Mouse (Mus musculus): ENCODE data around the gene Scn10a. TPM values are rescaled to one million over a fixed set of nuclear protein-coding genes. Genes with fewer than 3 reads are reported as not detected.

The Scn10a gene
- polyA plus RNA-seq, 1 experiment from 2014 or later, result 4.6 TPM

- Histone ChIP-seq H3K9ac (replicated peaks) (no peak overlapping the region), H3K4me3 (replicated peaks) (no peak overlapping the region), H3K4me2 (no peak overlapping the region), H3K27ac (replicated peaks) (no peak overlapping the region), H3K9me3 (replicated peaks) (no peaks in the 10 kb centered on the region), H3K36me3 (no peaks in the 10 kb centered on the region), H3K4me1 (peaks cover 16% of the 10 kb centered on the region), H3K27me3 (replicated peaks) (peaks cover 99% of the 10 kb centered on the region)
- WGBS, result 14% methylated on average over 9 of the region's 9 CpGs
- ATAC-seq (ENCODE audit: low FRiP score), result no peak
Observed at GRCm38 (mm10) chr9:119570652-119571051, 148.5 kb downstream of the Scn10a start.

DNA sequence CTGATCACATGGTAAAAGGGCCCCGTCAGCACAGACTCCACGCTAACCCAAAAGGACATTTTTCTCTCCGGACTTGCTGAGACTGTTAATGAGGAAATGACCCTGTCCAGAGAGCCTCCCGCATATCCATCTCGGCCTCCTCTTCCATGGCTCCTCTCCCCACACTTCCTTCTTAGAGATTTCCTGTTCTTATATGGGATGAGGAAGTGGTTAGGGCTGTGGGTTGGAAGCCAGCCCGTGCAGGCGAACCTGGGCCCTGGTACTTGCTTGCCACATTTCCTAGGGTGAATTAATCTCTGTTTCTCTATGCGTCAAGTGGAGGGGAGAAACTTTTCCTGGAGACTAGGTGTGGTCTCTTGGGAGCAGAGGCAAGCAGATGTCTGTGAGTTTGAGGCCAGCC is 150.4 kb downstream of the Scn10a start:
- 85% methylated on average over 8 of the region's 8 CpGs for WGBS
- no peaks in the 10 kb centered on the region for H3K36me3 ChIP-seq
- H3K9ac ChIP-seq (replicated peaks), result no peak overlapping the region
- no peak for ATAC-seq (ENCODE audit: low FRiP score)
- no peak overlapping the region for H3K4me3 ChIP-seq (replicated peaks)
- no peak overlapping the region for H3K4me2 ChIP-seq
- no peaks in the 10 kb centered on the region for H3K9me3 ChIP-seq (replicated peaks)
- H3K27ac ChIP-seq (replicated peaks), result no peak overlapping the region
- peaks cover 98% of the 10 kb centered on the region for H3K27me3 ChIP-seq (replicated peaks)
- peaks cover 16% of the 10 kb centered on the region for H3K4me1 ChIP-seq

DNA sequence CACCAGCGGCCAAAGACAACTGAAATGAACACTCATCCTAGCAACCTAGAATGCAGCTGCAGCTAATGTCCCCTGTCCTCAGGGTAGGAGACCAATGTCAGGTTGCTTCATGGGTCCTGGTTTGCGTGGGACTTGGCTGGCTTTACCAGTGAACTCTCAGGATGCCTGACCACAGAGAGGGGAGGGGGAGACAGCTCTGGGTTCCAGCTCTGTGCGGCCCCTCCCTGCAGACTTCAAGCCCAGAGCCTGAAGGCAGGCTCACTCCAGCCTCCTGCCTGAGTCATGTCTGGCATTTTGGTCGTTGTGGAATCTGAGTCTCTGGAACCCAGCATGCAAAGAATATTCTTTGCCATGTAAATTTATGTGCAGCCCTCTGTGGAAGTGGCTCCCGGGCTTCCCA is 151.3 kb downstream of the Scn10a start:
- 79% methylated on average over 5 of the region's 5 CpGs for WGBS
- Histone ChIP-seq H3K27ac (replicated peaks) (no peak overlapping the region), H3K4me1 (peaks cover 16% of the 10 kb centered on the region), H3K4me2 (no peak overlapping the region), H3K9ac (replicated peaks) (no peak overlapping the region), H3K27me3 (replicated peaks) (peaks cover 98% of the 10 kb centered on the region), H3K9me3 (replicated peaks) (no peaks in the 10 kb centered on the region), H3K36me3 (no peaks in the 10 kb centered on the region), H3K4me3 (replicated peaks) (no peak overlapping the region)
- ATAC-seq (ENCODE audit: low FRiP score), result no peak

GRCm38 (mm10) chr9:119566214-119566613 is 152.9 kb downstream of the Scn10a start:
- peaks cover 19% of the 10 kb centered on the region for H3K4me1 ChIP-seq
- H3K9me3 ChIP-seq (replicated peaks), result no peaks in the 10 kb centered on the region
- no peak overlapping the region for H3K9ac ChIP-seq (replicated peaks)
- H3K27me3 ChIP-seq (replicated peaks), result peaks cover 84% of the 10 kb centered on the region
- H3K4me3 ChIP-seq (replicated peaks), result no peak overlapping the region
- H3K36me3 ChIP-seq, result no peaks in the 10 kb centered on the region
- ATAC-seq (ENCODE audit: low FRiP score), result no peak
- no peak overlapping the region for H3K4me2 ChIP-seq
- WGBS, result 8% methylated on average over 10 of the region's 10 CpGs
- no peak overlapping the region for H3K27ac ChIP-seq (replicated peaks)

DNA sequence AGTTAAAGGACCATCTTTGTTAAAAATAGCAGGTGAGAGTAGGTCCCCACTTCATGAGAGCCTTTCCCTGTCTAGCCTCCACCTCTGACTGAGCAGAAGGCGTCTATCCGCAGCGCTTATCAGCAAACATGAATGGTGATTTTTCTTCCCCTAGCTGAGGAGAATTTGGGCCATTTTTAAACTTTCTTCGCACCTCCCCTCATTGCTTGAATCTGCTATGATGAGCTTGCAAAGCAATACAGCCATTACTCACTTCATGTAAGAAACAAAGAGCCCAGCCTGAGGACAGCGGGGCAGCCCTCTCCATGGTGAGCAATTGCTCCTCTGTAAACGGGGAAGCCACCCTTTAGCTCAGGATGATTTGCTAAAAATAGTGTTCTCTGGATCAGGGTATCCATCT is 154.3 kb downstream of the Scn10a start:
- Histone ChIP-seq H3K9me3 (replicated peaks) (no peaks in the 10 kb centered on the region), H3K4me2 (no peak overlapping the region), H3K27me3 (replicated peaks) (peaks cover 74% of the 10 kb centered on the region), H3K36me3 (no peaks in the 10 kb centered on the region), H3K9ac (replicated peaks) (no peak overlapping the region), H3K4me3 (replicated peaks) (no peak overlapping the region), H3K27ac (replicated peaks) (no peak overlapping the region), H3K4me1 (peaks cover 14% of the 10 kb centered on the region)
- WGBS, result 69% methylated on average over 6 of the region's 6 CpGs
- no peak for ATAC-seq (ENCODE audit: low FRiP score)

- Histone ChIP-seq H3K36me3 (no peaks in the 10 kb centered on the region), H3K9ac (replicated peaks) (no peak overlapping the region), H3K4me3 (replicated peaks) (no peak overlapping the region), H3K27ac (replicated peaks) (no peak overlapping the region), H3K4me2 (no peak overlapping the region), H3K4me1 (peaks cover 14% of the 10 kb centered on the region), H3K27me3 (replicated peaks) (peaks cover 62% of the 10 kb centered on the region), H3K9me3 (replicated peaks) (no peaks in the 10 kb centered on the region)
- no peak for ATAC-seq (ENCODE audit: low FRiP score)
- 73% methylated on average over 6 of the region's 6 CpGs for WGBS
Observed at GRCm38 (mm10) chr9:119563617-119564016, 155.5 kb downstream of the Scn10a start.

- no peak overlapping the region for H3K9ac ChIP-seq (replicated peaks)
- WGBS, result 57% methylated on average over 12 of the region's 12 CpGs
- H3K4me3 ChIP-seq (replicated peaks), result no peak overlapping the region
Observed at GRCm38 (mm10) chr9:119562256-119562655, 156.9 kb downstream of the Scn10a start.

DNA sequence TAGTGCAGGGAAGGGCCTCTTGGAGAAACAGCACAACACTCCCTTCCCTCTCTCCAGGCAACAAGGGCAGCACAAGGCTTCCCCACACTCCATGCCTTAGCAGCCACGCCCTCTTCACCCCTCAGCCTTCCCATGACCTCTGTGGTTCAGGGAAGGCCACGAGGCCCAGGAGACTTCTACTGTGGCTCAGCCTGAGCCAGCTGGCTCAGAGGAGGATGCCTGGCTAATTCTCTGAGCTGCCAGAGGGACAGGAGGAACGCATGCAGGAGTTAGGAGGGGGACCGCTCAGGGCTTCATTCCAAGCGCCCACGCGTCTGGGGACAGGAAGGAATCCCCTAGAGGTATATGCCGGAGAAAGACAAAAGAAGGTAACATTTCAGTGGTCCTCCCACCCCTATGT is 157.4 kb downstream of the Scn10a start:
- Histone ChIP-seq H3K4me1 (peaks cover 14% of the 10 kb centered on the region), H3K4me3 (replicated peaks) (no peak overlapping the region), H3K27me3 (replicated peaks) (peaks cover 43% of the 10 kb centered on the region), H3K9ac (replicated peaks) (no peak overlapping the region), H3K27ac (replicated peaks) (no peak overlapping the region), H3K4me2 (no peak overlapping the region), H3K36me3 (no peaks in the 10 kb centered on the region), H3K9me3 (replicated peaks) (no peaks in the 10 kb centered on the region)
- WGBS, result 39% methylated on average over 8 of the region's 8 CpGs
- no peak for ATAC-seq (ENCODE audit: low FRiP score)

More at GRCm38 (mm10) chr9:119562256-119562655, 156.9 kb downstream of the Scn10a start:
- Histone ChIP-seq H3K4me1 (peaks cover 14% of the 10 kb centered on the region), H3K27me3 (replicated peaks) (peaks cover 48% of the 10 kb centered on the region), H3K4me2 (no peak overlapping the region), H3K9me3 (replicated peaks) (no peaks in the 10 kb centered on the region), H3K27ac (replicated peaks) (no peak overlapping the region), H3K36me3 (no peaks in the 10 kb centered on the region)
- ATAC-seq (ENCODE audit: low FRiP score), result no peak

DNA sequence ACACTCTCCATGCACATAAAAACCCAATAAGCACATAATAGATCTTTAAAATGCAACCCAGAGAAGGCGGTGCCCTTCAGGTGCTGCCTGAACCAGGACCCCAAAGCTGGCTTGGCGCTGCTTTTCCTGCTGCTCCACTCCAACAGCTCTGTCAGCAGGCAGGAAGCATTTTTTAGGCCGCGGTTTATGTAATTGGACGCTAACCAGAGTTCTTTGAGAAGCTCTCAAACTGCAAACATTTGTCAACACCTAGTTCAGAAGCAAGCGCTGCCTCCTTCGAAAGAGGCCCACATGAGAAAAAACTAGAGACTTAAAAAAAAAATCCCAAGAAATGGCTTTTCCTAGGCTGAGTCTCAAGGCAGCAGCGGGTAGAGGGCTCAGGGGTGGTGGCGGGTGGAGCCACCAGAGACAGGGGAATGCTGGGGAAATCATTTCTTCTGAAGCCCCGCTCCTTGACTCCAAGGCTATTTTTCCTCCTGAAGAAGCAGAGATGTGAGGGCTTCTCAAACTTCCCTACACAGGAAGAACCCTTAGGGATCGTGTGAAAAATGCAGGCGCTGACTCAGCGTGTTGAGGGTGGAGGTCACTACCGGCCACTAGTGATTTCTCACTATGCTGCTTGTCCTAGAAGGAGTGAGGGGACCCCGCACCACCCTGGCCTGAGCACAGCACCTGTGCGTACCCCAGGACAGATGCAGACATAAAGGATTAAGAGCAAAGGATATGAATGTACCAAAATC is 159.4 kb downstream of the Scn10a start:
- no peaks in the 10 kb centered on the region for H3K36me3 ChIP-seq
- H3K27me3 ChIP-seq (replicated peaks), result peaks cover 28% of the 10 kb centered on the region
- ATAC-seq (ENCODE audit: low FRiP score), result no peak
- no peaks in the 10 kb centered on the region for H3K9me3 ChIP-seq (replicated peaks)
- peaks cover 14% of the 10 kb centered on the region for H3K4me1 ChIP-seq
- no peak overlapping the region for H3K4me2 ChIP-seq
- H3K27ac ChIP-seq (replicated peaks), result no peak overlapping the region
- no peak overlapping the region for H3K4me3 ChIP-seq (replicated peaks)
- 80% methylated on average over 16 of the region's 16 CpGs for WGBS
- H3K9ac ChIP-seq (replicated peaks), result no peak overlapping the region

Other genes starting within 250 kb of the Scn10a start
- 0.31 and 0.46 TPM in 2 replicates for gene Scn5a, start 140.3 kb downstream of the Scn10a start, polyA plus RNA-seq (2015; fragmentation: Nextera tagmentation; extraction: Ambion mirVana)
- gene Scn11a, start 106.1 kb upstream of the Scn10a start, polyA plus RNA-seq (2015; fragmentation: Nextera tagmentation; extraction: Ambion mirVana), result 0.70 and 1.3 TPM in 2 replicates
- 52.4 and 54.6 TPM in 2 replicates for gene Wdr48, start 175.6 kb upstream of the Scn10a start, polyA plus RNA-seq (2015; fragmentation: Nextera tagmentation; extraction: Ambion mirVana)
- 24.0 and 25.7 TPM in 2 replicates for gene Gorasp1, start 218.2 kb upstream of the Scn10a start, polyA plus RNA-seq (2015; fragmentation: Nextera tagmentation; extraction: Ambion mirVana)
- gene Ttc21a, start 218.3 kb upstream of the Scn10a start, polyA plus RNA-seq (2015; fragmentation: Nextera tagmentation; extraction: Ambion mirVana), result 0.74 and 0.80 TPM in 2 replicates

All from neural tube, embryonic 15.5 days (tissue).